Mouse (Mus musculus) liver, postnatal 0 days (tissue): ENCODE measurements at regions not wholly inside any gene's neighbourhood (a gene's known extent, or its start where the extent isn't known, plus 50 kb on each side); places are given as distances from the start of the nearest gene placed in this dataset.

ENCODE experiments used
- CTCF ChIP-seq: sonication (generic); IDR thresholded peaks from 2 replicates; pipeline ENCODE4 v1.5.1; 2016; ENCODE audit warnings: antibody characterized with exemption, low read depth
- EP300 ChIP-seq: IDR thresholded peaks from 2 replicates; pipeline ENCODE4 v1.6.1; 2016; ENCODE audit warnings: antibody characterized with exemption, low read depth, mild to moderate bottlenecking

GRCm38 (mm10) chr5:44886566-44887070 lies 87.1 kb upstream of the Ldb2 start:
- TF ChIP-seq CTCF = no peak
- no peak for TF ChIP-seq EP300
